Mouse (Mus musculus) testis, postnatal 14 days (tissue): ENCODE data around the gene G6pc2.

Experiments
- DNase-seq: peaks from one replicate; pipeline ENCODE4 v3.0.0; 2021; ENCODE audit warnings: low spot score

The G6pc2 gene

DNA sequence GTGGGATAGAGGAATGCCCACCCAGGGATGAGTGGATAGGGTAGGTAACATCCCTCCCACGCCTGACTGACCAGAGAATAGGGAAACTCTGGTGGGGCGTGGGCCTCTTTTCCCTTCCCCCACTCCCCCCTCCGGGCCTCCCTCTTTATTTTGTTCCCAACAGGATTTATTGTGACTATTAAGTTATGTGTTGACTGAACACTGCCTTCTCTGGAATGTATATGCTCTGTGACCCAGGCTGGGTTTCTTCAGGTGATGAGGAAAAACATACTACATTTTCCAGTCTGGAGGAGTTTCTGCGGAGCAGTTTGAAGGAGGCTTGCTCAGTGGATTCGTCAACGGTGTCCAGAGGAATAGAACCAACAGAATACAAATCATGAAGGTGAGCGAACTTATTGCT is at the start of gene G6pc2:
G6pc2 (plus strand) TSS at position 301 of the 400 bp plus-strand sequence.
- DNase-seq, result no peak

DNA sequence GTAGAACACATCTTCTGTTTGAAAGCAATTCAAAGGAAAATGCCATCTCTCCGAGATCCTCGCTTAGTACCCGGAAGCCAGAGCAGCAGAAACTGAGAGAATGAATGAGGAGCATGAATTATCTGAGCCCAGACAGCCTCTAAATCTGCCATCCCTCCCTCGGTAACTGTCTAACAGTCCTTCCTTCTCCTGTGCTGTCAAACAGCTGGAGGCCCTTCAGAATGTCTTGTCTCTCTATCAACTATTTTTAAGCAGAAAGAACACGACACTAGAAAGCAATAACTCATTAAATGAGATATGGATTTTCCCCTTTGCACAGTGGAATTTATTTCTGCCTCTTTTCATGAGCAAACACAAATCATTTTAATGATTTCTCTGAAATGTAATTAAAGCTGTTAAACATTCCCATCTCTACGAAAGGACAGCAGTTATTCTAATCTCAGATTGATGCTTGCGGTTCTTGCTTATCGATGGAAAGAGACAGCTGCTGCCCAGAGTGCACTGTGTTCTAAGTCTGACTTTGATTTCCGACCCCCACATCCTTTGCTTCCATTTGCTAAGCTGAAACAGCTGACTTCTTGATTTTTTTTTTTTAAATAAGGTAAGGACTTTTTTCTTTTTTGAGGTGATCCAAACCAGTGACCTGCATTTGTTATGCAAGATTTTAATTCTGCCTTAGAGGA is 40.3 kb upstream of the G6pc2 start:
- no peak for DNase-seq

DNA sequence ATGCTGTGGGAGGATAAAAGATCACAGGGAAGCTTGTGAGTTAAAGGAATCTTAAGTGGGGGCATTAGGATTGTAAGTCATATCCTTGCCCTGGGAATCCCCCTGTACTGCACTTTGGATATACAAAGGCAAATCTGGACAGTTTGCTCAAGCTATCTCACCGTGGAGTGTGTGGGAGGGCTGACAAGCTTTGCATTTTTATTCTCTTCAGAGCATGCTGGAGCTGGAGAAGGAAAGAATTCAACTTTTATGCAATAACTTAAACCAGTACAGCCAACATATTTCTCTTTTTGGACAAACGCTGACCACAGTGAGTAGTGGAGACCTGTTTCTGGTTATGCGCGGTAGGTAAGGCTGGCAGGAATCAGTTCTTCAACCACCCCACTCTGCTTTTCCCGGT is 35.6 kb upstream of the G6pc2 start:
- DNase-seq, result no peak

DNA sequence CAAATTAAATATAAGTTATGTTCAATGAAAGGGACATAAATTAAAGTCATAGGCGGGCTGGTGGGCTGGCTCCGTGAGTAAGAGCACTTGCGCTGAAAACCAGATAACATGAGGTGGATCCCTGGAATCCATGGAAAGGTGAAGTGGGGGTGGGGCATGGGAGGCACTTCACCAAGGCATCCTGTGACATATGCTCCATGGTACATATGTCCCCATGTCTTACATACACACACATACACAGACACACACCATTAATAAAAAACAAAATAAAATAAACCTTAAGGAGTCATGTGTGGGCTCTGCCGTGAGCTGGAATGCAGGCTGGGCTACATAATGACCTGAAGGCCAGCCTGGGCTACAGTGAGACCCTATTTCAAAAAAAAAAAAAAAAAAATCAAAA is 31.2 kb upstream of the G6pc2 start:
- no peak for DNase-seq

DNA sequence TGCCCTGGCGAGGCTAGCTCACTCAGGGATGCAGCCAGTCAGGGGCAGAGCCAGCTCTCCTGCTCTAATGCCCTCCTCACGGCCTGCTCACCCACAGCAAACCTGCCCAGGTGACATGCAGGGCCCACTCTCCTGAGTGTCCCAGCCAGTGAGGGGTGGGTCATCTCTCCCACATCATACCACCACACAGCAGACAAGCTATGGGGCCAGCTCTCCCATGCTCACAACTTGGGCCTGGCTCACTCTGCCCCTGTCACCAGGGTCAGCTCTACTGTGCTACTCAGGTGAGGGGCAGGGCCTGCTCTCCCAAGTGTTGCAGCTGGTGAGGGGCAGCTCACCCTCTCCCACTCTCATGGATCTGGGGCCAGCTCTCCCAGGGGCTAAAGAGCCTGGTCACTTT is 22.9 kb upstream of the G6pc2 start:
- DNase-seq, result no peak

DNA sequence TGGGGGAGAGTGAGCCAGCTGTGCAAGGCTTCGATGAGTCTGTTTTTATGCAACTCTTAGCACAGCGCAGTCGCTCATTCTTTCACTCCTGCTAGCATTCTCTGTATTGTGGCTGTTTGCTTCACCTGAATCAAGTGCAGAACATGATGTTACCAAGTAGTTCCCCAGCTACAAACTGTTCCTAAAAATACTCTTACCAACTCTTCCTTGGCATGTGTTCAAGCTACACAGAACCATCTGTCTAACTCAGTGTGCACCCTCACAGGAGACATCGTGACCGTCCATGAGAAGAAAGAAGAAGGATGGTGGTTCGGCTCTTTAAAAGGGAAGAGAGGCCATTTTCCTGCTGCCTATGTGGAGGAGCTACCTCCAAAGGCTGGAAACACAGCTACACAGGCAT is 22.1 kb upstream of the G6pc2 start:
- no peak for DNase-seq

DNA sequence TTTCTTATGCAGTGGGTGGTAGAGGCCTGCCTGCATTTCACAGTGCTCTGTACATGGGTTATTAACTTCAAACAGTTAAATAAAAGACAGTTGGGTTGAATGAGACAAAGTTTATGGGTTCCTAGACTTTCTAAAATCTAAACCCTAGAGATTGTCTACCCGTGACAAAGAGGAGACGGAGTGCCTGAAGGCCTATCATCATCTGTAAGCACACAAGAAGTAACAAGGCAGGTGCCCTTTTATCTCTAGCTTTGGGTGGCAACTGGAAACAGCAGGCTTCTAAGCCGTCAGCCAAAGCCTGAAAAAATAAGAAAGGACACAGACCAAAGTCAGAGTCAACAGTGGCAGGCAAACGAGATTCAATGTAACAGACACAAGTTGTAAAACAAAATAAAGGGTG is 21.7 kb upstream of the G6pc2 start:
- DNase-seq, result no peak

DNA sequence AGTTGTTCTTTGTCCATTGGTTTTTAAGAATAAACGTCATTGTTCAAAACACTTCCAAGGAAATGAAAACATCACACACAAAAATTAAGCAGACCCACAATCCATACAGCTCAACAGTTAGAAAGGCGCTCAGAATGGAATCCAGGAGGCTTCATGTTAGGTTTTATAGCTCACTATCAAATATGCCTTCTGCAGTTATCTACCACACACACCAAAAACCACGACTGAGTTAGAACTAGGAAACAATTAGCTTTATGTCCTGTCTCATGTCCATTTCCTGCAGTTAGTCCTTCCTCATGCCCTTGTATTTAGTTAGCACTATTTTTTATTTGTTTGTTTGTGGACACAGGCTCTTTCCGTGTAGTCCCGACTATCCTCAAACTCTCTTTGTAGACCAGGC is 19.8 kb upstream of the G6pc2 start:
- no peak for DNase-seq

DNA sequence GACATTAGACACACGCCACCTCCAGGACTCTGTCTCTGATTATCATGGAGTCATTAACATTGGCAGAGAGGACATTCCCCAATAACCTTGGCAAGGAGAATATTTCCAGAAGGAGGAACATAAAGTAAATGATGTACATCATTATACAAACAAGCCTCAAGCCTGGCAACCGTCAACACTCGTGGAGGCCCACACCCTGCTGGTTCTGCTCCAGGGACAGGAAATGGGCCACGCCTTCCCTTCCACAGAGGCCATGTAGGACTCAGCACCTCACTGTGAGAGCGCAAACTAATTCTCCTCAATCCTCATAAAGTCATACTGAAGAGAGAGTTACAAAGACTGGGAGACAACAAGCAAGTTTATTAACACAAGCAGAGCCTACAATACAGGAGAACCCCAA is 17.3 kb upstream of the G6pc2 start:
- DNase-seq, result no peak

DNA sequence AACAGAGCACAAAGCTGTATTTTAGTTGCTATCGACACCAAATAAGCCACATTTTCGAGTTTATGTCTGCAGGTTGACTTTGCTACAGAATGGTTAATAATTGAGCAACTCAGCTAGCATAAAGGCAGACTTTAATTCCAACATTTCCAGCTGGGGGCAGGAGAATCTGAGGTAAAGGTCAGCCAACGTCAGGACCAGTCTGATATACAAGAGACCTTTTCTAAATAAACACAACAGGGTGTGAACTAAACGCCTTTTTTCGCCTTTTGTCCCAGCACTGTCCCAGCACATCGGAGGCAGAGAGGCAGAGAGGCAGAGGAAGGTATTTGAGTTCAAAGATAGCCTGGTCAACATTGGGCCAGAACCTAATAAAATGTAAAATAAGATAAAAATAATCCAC is 5.7 kb upstream of the G6pc2 start:
- DNase-seq, result no peak

DNA sequence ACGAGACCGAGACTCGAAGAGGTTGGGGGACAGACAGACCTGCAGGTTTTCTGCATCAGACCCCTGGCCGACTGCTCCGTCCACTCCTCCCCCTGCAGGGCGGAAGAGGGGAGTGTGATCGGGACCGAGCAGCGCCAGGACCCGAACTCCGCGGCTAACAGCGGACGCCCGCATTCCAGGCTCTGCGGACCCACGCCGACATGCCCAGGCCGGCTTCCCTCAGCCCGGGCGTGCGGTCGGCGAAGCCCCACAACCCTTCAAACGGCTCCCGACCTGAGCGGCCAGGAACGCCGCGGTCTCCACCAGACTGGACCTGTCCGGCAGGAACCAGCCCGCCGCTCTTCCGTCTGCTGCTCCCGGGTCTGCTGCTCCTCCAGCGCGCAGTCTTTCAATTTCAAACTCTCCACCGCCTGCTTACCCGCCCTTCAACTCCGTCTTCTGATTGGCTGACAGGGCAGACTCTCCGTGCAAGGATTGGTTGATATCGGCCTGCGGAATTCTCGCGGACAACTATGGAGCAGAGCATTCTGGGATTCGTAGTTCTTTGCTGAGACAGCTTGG is 5.0 kb upstream of the G6pc2 start, which contains the start of gene Spc25:
Spc25 (minus strand) TSS at position 404 of the 561 bp plus-strand sequence.
- DNase-seq, result peak; percentile 95

DNA sequence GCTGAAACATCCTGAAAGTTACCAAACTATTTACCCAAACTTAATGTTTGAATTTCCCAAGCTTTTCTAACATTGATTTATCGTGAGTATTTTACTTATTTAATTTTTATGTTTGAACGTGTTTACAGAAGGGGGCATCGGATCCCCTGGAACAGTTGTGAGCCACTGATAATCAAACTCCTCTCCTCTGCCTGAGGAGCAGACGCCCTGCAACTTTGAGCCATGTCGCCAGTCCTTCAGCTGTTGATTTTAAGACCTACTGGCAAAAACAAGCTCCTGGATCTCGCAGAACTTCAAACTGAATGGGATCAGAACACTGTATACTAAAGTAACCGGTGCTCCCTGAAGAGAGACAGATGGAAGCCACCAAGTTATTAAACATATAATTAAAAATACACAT is 4.3 kb upstream of the G6pc2 start:
- no peak for DNase-seq

DNA sequence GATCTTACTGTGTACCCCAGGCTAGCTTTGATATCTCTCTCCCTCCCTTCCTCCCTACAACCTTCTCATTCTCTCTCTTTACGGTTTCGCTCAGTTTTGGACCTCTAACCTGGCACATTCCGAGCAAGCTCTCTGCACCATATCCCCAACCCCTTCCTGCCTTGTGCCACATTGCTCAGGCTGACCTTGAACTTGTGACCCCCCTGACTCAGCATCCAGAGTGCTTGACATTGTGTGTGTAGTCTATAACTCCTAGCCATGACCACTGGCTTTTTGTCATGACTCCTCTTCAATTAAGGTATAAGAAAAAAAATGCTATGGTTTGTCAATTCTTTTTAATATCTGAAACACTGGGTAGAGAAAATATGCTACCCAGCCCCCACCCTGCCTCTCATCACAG is 1.2 kb upstream of the G6pc2 start:
- DNase-seq, result no peak

DNA sequence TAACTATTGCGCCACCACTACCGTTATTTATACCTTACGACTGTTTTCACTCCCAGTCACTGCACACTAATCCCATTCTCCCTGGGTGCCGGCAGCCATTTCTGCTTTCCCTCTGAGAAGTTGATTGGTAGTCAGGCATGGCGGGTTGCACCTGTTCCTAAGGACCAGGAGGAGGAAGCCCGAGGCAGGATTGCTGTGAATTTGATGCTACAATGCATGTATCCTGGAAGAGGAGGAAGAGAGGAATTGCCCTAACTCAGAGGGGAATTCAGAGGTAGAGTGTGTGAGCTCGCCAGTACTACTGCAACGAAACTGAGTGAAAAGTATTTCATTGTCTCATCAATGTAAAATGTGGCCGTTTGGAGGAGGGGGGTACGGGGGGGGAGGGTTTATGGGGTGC is 1.8 kb downstream of the G6pc2 start:
- DNase-seq, result no peak

DNA sequence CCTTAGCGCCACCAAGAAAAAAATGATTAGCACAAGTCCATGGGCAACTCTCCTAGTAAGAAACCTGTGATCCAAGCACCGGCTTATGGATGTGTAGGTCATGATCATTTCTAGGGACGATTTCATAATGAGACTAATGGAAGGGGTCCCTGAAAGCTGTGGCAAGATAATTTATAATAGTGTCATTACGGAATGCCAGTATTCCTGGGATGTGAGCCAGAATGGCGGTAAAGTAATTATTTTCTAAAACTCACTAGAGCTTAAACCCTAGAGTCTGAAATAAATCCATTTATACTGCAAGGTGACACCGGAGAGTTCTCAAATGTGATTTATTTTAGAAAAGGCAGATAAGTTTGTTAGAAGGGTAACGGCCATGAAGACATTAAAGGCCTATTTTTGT is 4.4 kb downstream of the G6pc2 start:
- DNase-seq, result no peak

DNA sequence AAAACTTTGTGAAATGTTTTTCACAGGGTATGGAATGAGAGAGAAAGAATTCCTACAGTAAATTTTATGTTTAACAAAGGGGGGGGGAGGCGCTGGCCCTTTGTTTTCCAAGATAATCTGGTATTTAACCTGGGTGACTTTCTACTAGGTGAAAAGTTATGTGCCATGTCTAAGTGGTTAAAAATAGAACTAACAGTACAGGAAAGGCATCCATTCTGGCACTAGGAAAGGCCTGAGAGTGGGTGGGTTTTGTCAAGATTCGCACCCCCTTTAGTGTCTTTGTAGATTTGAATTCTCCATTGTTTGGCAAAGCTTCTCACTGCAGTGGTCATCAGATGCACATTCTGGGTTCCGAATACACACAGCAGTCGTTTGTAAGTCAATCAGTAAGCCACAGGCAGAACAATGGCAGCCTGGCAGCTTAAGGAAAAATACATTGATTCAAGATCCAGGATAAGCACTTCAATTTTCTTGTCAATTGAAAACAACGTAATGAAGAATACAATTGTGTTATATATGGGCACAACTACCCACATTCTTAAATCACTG is 11.1 kb downstream of the G6pc2 start:
- DNase-seq, result no peak

DNA sequence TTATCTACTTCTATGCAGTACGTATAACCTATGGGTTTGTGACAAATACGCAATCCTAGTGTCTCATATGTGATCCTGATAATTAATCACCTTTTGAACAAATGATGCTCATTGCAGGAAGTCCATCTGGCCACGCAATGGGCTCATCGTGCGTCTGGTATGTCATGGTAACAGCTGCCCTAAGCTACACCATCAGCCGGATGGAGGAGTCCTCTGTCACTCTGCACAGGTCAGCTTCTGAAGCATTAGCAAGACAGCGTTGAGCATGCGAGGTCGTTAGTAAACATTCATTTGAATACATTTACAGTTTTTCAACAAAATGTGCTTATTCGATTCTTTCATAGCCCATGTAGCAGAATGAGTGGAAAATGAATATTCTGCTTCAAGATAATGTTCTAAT is 11.9 kb downstream of the G6pc2 start:
- DNase-seq, result no peak

DNA sequence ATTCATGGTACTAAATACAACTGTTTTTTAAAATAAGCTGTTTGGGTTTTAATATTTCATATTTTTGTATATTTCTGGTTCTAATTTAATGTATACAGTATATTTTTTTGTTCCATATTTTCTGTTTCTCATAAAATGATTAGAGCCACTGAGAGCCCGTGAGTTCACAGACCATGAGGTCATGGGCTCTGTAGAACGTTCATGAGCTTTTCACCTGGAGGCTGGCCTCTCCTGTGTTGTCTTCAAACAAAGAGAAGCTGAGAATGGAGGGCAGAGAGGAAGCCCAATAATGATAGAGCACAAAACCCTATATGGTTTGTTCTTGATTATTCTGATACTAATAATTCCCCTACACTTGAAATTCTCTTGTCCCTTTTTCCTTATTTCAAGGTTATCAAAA is 13.9 kb downstream of the G6pc2 start:
- no peak for DNase-seq

DNA sequence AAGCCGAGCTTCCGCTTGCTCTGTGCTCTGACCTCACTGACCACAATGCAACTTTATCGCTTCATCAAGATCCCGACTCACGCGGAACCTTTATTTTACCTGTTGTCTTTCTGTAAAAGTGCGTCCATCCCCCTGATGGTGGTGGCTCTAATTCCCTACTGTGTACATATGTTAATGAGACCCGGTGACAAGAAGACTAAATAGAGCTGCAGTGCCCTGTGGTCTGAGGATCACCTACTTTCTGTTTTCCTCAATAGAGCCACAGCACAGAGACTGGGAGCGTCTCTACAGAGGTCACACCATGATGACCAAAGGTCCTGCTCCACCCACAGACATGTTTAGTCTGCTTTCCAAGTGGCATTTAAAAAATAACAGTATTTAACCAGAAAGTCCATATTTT is 16.0 kb downstream of the G6pc2 start:
- no peak for DNase-seq

DNA sequence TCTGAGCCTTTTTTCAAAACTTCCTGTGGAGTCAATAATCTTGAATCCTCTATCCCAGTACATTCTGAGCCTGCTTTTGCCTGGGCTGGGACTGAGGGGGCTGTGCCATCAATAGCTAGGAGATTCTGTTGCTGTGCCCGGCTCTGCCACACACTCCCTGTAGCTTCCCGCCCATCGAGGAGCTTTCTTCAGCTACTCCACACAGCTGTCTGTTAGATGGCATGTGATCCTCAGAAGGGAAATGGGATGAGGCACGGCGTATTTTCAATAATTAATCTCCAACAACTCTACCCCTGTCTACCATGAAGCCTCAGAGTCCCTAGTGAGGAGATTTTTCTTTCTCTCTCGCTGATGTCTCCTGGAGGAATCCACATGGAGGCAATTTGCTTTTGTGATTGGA is 17.8 kb downstream of the G6pc2 start:
- no peak for DNase-seq

DNA sequence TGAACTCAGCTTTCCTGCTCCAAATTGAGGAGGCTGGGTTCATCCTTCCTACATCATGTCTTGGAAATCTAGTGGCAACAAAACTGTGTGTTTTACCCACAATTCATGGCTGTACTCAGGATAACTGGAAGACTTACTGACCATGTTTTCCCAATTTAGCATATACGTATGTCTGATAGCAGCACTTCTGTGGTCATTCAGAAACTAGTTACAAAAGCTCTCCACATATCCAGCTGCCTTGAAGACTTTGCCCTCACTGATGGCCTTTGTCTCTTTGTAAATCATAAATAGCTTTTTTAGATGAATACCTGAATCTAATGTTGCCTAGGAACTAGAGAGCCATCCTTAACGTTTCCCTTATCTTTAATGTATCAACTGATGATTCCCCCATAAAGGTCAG is 19.3 kb downstream of the G6pc2 start:
- DNase-seq, result no peak

DNA sequence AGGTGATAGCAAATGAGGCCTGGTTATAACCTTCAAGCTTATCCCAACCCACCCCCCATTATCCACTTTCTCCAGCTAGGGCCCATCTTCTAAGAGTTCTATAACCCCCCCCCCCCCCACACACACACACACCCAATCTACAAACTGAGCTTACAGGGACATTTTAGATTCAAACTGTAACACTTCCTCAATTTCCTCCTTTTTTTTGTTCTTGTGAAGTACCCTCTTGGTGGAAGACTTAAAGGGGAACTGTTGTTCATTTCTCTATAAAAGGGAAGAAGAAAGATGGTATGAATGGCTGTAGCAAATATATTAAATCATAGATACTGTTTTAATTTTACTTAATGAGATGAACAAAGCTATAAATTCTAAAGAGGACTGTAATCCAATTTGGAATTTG is 21.2 kb downstream of the G6pc2 start:
- no peak for DNase-seq

DNA sequence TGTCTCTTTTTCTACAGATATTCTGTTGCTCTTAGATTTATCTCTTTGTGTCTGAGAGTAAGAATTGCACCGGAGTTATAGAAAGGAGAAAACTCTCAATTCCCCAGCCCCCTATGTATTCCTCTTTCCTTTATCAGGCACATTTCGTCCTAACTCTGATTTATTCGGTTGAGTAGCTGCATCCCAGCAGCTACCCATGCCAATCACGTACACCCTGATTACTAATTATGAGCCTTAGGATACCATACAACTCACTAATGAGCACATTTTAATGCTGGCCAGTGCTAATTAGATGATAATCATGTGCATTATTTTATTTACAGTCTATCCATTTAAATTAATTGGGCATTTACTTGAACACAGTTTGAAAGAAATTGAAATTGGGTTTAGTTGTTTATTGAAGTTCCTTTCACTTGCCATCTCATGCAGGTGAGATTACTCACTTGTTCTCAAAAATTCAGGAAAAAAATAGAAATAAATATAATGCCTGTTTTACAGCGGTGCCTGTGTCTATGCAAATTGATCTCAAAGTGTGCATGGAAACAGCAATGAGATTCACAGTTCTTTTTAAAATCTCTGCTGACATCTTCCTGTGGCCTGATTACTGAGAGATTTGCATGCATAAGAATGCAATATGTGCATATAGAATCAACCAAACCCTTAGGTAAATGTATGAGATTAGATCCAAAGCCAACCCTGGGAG is 24.3 kb downstream of the G6pc2 start:
- DNase-seq, result no peak
